Comparison of ENCODE assay signal across 27 mouse cellular contexts in genomic region chr8:64828466-64828865, GRCm38 (mm10). TPM values are rescaled to one million over a fixed set of nuclear protein-coding genes. Genes with fewer than 3 reads are reported as not detected.
A peak's percentile ranks its signal among the peaks of the same experiment; 100 is the strongest.
DNase-seq lines count a peak whose midpoint lies in the region; ATAC-seq lines count a peak whose summit lies in the region.
"Had no signal": no experiment of that assay in that cellular context is flagged by ENCODE, and none has a peak within 500 bp of the region (broad histone marks: within the 10 kb centered on the region; RNA-seq: fewer than 3 reads in every experiment).

No protein-coding gene starts in this region.

- peaks cover 17% of the 10 kb centered on the region; the same call in 1 of the 2 replicates for H3K36me3 ChIP-seq in heart, embryonic 14.5 days (ENCODE audit: control insufficient read depth, insufficient read depth, low read length)
- no peaks in the 10 kb centered on the region for H3K36me3 ChIP-seq in midbrain, embryonic 11.5 days (ENCODE audit: control insufficient read depth, insufficient read depth, low read length)
- H3K36me3 ChIP-seq in midbrain, embryonic 16.5 days (ENCODE audit: control insufficient read depth, insufficient read depth, low read length) = peaks cover 2% of the 10 kb centered on the region; the same call in 1 of the 2 replicates

- no peak for DNase-seq in heart, adult 9 months (ENCODE audit: low spot score in 2 of 2)
- peak; percentile 14 for DNase-seq in midbrain, embryonic 11.5 days (ENCODE audit: low spot score, missing footprints)
- DNase-seq in cerebellum, adult 18-20 months = no peak
- no peak for DNase-seq in adrenal gland, postnatal 14 days
- DNase-seq: adrenal gland, adult 2 months; B cell, adult 2 months; cerebellum, adult 9-10 months; heart, postnatal 36 days; kidney, adult 8-10 months; kidney, postnatal 14 days; layer of hippocampus, postnatal 36 days; lung, adult 2 months; lung, postnatal 14 days; right cerebral cortex, postnatal 14 days had no signal

- no peak overlapping the region for H3K27ac ChIP-seq in heart, embryonic 14.5 days (replicated peaks in 1 of 2; ENCODE audit: control insufficient read depth in 1 of 2, insufficient read depth in 1 of 2, low read depth in 2 of 2, low read length in 2 of 2)
- H3K27ac ChIP-seq in midbrain, embryonic 11.5 days (ENCODE audit: low read depth, low read length) = no peak overlapping the region
- no peak overlapping the region for H3K27ac ChIP-seq in midbrain, embryonic 16.5 days (ENCODE audit: low read length)
- H3K27ac ChIP-seq: embryonic facial prominence, embryonic 10.5 days; forebrain, embryonic 15.5 days; heart, embryonic 13.5 days; hindbrain, embryonic 14.5 days; limb, embryonic 13.5 days had no signal

- no peak overlapping the region for H3K4me2 ChIP-seq in heart, embryonic 14.5 days (ENCODE audit: low read length)
- H3K4me2 ChIP-seq in midbrain, embryonic 11.5 days = no peak overlapping the region
- no peak overlapping the region for H3K4me2 ChIP-seq in midbrain, embryonic 16.5 days (ENCODE audit: low read length)
- H3K4me2 ChIP-seq: forebrain, embryonic 15.5 days; heart, embryonic 13.5 days; hindbrain, embryonic 14.5 days; limb, embryonic 13.5 days had no signal

- no peak overlapping the region for H3K4me3 ChIP-seq in heart, embryonic 14.5 days (ENCODE audit: control insufficient read depth in 1 of 2, insufficient read depth in 1 of 2, low read depth in 1 of 2, low read length in 2 of 2)
- no peak overlapping the region for H3K4me3 ChIP-seq in midbrain, embryonic 11.5 days (ENCODE audit: low read depth, low read length)
- no peak overlapping the region for H3K4me3 ChIP-seq in midbrain, embryonic 16.5 days (ENCODE audit: low read depth, low read length)
- H3K4me3 ChIP-seq: embryonic facial prominence, embryonic 10.5 days; forebrain, embryonic 15.5 days; heart, embryonic 13.5 days; limb, embryonic 13.5 days had no signal

- WGBS in heart, embryonic 14.5 days = 68% methylated on average over 15 of the region's 15 CpGs
- WGBS in midbrain, embryonic 11.5 days = 89% methylated on average over 15 of the region's 15 CpGs
- WGBS in midbrain, embryonic 16.5 days = 86% methylated on average over 15 of the region's 15 CpGs

- H3K9me3 ChIP-seq in heart, embryonic 14.5 days (ENCODE audit: control insufficient read depth, low read length) = no peaks in the 10 kb centered on the region
- no peaks in the 10 kb centered on the region; the same call in 1 of the 2 replicates for H3K9me3 ChIP-seq in midbrain, embryonic 11.5 days (ENCODE audit: control insufficient read depth, low read length)
- H3K9me3 ChIP-seq in midbrain, embryonic 16.5 days (replicated peaks; ENCODE audit: control insufficient read depth, low read length, poor library complexity, severe bottlenecking) = no peaks in the 10 kb centered on the region
- H3K9me3 ChIP-seq: embryonic facial prominence, embryonic 10.5 days; forebrain, embryonic 15.5 days; G1E; heart, embryonic 13.5 days had no signal

- no peak for ATAC-seq in heart, embryonic 14.5 days (ENCODE audit: insufficient number of reproducible peaks, insufficient read depth, low FRiP score, low read depth)
- no peak for ATAC-seq in midbrain, embryonic 11.5 days (ENCODE audit: low FRiP score)
- no peak for ATAC-seq in midbrain, embryonic 16.5 days
- ATAC-seq in hematopoietic stem cell, adult 5-6 weeks (replicated peaks in 1 of 2; ENCODE audit: insufficient read depth in 1 of 2, low FRiP score in 2 of 2, low TSS enrichment in 1 of 2, low read depth in 1 of 2, poor library complexity in 2 of 2, severe bottlenecking in 2 of 2) = peak; percentile 35 to 48; a peak in 3 of 4 replicates
- ATAC-seq in megakaryocyte progenitor cell, adult 5-6 weeks (replicated peaks; ENCODE audit: poor library complexity) = peak; percentile 49
- ATAC-seq: forebrain, embryonic 15.5 days; inflammation-experienced regulatory T-cells, adult 6 months; Patski had no signal

- H3K4me1 ChIP-seq in heart, embryonic 14.5 days (ENCODE audit: control insufficient read depth in 2 of 2, insufficient read depth in 2 of 2, low read length in 2 of 2) = peaks cover 3 to 10% of the 10 kb centered on the region in 2 experiments; a peak in 2 of 4 replicates
- no peaks in the 10 kb centered on the region for H3K4me1 ChIP-seq in midbrain, embryonic 11.5 days (ENCODE audit: control insufficient read depth, insufficient read depth, low read length)
- H3K4me1 ChIP-seq in midbrain, embryonic 16.5 days (ENCODE audit: control insufficient read depth, insufficient read depth, low read length) = peaks cover 5% of the 10 kb centered on the region; the same call in 1 of the 2 replicates
- H3K4me1 ChIP-seq: forebrain, embryonic 15.5 days had no signal

- H3K9ac ChIP-seq in heart, embryonic 14.5 days (ENCODE audit: low read length) = 0 out of 2 replicates have a peak overlapping the region, but pooled peaks have one; percentile 11
- H3K9ac ChIP-seq in midbrain, embryonic 11.5 days (ENCODE audit: low read length) = no peak overlapping the region
- H3K9ac ChIP-seq in midbrain, embryonic 16.5 days (ENCODE audit: low read depth, low read length) = no peak overlapping the region
- H3K9ac ChIP-seq: forebrain, embryonic 15.5 days; heart, embryonic 13.5 days; hindbrain, embryonic 14.5 days; limb, embryonic 13.5 days had no signal

- H3K27me3 ChIP-seq in heart, embryonic 14.5 days (ENCODE audit: control insufficient read depth, insufficient read depth, low read length) = no peaks in the 10 kb centered on the region
- H3K27me3 ChIP-seq in midbrain, embryonic 11.5 days (ENCODE audit: control insufficient read depth, insufficient read depth, low read length) = no peaks in the 10 kb centered on the region
- H3K27me3 ChIP-seq in midbrain, embryonic 16.5 days (ENCODE audit: control insufficient read depth, insufficient read depth, low read depth, low read length) = no peaks in the 10 kb centered on the region
- H3K27me3 ChIP-seq: CH12.LX; forebrain, embryonic 15.5 days; heart, embryonic 13.5 days; limb, embryonic 13.5 days; Patski had no signal

RNA-seq across cellular contexts. Expression of gene Klhl2, which starts 21.4 kb away (rescaled TPM):
- polyA plus RNA-seq in heart, embryonic 14.5 days (2014; fragmentation: Nextera tagmentation; extraction: Ambion mirVana) = 13.1 and 13.9 TPM in 2 replicates
- polyA plus RNA-seq in midbrain, embryonic 11.5 days (2014; fragmentation: Nextera tagmentation; extraction: Ambion mirVana) = 18.9 and 19.4 TPM in 2 replicates
- 25.3 and 30.9 TPM in 2 replicates for polyA plus RNA-seq in midbrain, embryonic 16.5 days (2015; fragmentation: Nextera tagmentation; extraction: Ambion mirVana)
- 20.2 and 21.3 TPM in 2 replicates for total RNA-seq in hematopoietic stem cell, adult 5-6 weeks (2017)
- total RNA-seq in megakaryocyte progenitor cell, adult 5-6 weeks (2015) = 10.3 and 13.7 TPM in 2 replicates
- total RNA-seq in megakaryocyte progenitor cell, adult 5-6 weeks (2017) = 13.5 and 13.9 TPM in 2 replicates
- total RNA-seq in adrenal gland, postnatal 14 days (2021) = 47.2 and 48.8 TPM in 2 replicates

Comparison
In these comparisons a context has a peak if more than half of its experiments do, and no peak if none do; other contexts are left out.
1. ATAC-seq: peak in hematopoietic stem cell, adult 5-6 weeks (2 of 2) and megakaryocyte progenitor cell, adult 5-6 weeks (single experiment); none in heart, embryonic 14.5 days (single experiment), midbrain, embryonic 11.5 days (single experiment) and midbrain, embryonic 16.5 days (single experiment).